Mouse (Mus musculus) kidney, adult 2 months (tissue): ENCODE data around the gene Tnrc6b.

Experiments
- CTCF ChIP-seq: fragments of 200-500 bp; conservative IDR thresholded peaks from 2 replicates; pipeline ENCODE4 v1.5.1; 2011; ENCODE audit warnings: low read depth, mild to moderate bottlenecking, control low read depth, low read length, moderate library complexity, mixed read lengths; ENCODE audit not compliant: insufficient read depth, insufficient read length
- POLR2A ChIP-seq: fragments of 200-500 bp; IDR thresholded peaks from one replicate; pipeline ENCODE4 v1.6.1; 2011; ENCODE audit warnings: low read depth, low read length, control low read depth

- no peak for TF ChIP-seq CTCF
- no peak for TF ChIP-seq POLR2A
Measured at GRCm38 (mm10) chr15:80810226-80810625, 99.1 kb downstream of the Tnrc6b start.
